Mouse (Mus musculus) G1E (cell line): ENCODE data around the gene Hist2h3c2.

ENCODE experiments used
- CTCF ChIP-seq: IDR thresholded peaks from 2 replicates; pipeline ENCODE4 v1.5.1; 2012; ENCODE audit warnings: low read depth, low read length, inconsistent platforms, mixed read lengths
- GATA1 ChIP-seq: IDR thresholded peaks from 2 replicates; pipeline ENCODE4 v1.6.1; 2012; ENCODE audit warnings: borderline replicate concordance, low read length, inconsistent platforms, mixed read lengths
- GATA2 ChIP-seq: IDR thresholded peaks from 2 replicates; pipeline ENCODE4 v1.6.1; 2012; ENCODE audit warnings: low read depth, low read length, inconsistent platforms, borderline replicate concordance
- POLR2AphosphoS5 ChIP-seq: IDR thresholded peaks from 2 replicates; pipeline ENCODE4 v1.6.1; 2012; ENCODE audit warnings: low read depth, low read length, inconsistent platforms; ENCODE audit not compliant: insufficient replicate concordance
- TAL1 ChIP-seq: conservative IDR thresholded peaks from 2 replicates; pipeline ENCODE4 v1.6.1; 2012; ENCODE audit warnings: low read depth, low read length, inconsistent platforms, mixed read lengths

DNA sequence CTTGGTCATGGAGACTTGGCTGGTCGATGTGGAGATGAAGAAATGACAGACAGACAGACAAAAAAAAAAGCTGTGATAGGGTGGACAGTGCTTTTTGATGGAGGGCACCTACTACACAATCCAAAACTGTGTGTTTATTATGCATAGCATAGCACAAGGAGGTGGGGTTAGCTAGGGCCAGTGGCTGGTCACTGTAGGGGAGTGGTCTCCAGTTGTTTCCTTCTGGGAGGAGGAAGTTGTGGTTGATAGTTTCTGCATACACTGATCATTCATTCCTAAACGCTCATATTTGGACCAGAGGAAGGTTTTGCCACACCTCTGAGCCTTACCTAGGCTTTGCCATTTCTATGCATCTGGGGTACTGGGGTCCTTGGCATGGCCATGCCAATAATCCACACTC lies 8.5 kb downstream of the Hist2h3c2 start:
- TF ChIP-seq CTCF (no peak), GATA1 (no peak), TAL1 (no peak), GATA2 (no peak), POLR2AphosphoS5 (no peak)
